Mouse (Mus musculus) forebrain, embryonic 16.5 days (tissue): ENCODE measurements around the gene Runx1. TPM values are rescaled to one million over a fixed set of nuclear protein-coding genes. Genes with fewer than 3 reads are reported as not detected.

Source experiments
- ATAC-seq: fragments of 200-750 bp; cut with Nextera tagmentation; 2 replicates; pipeline ENCODE4 v1.8.0; 2017; ENCODE audit warnings: mild to moderate bottlenecking, moderate library complexity
- H3K27ac ChIP-seq: fragments of 300-500 bp; sonication (generic); 2 replicates; pipeline ENCODE4 v1.5.1; 2014; ENCODE audit warnings: low read length, control low read depth
- H3K27me3 ChIP-seq: fragments of 300-500 bp; sonication (generic); replicated peaks from 2 replicates; pipeline ENCODE4 v1.6.1; 2014; ENCODE audit warnings: low read length; ENCODE audit not compliant: control insufficient read depth, insufficient read depth
- H3K36me3 ChIP-seq: fragments of 300-500 bp; sonication (generic); 2 replicates; pipeline ENCODE4 v1.6.1; 2014; ENCODE audit not compliant: control insufficient read depth, insufficient read depth
- H3K4me1 ChIP-seq: fragments of 300-500 bp; sonication (generic); replicated peaks from 2 replicates; pipeline ENCODE4 v1.6.1; 2014; ENCODE audit warnings: low read length; ENCODE audit not compliant: control insufficient read depth, insufficient read depth
- H3K4me2 ChIP-seq: fragments of 300-500 bp; sonication (generic); 2 replicates; pipeline ENCODE4 v1.6.1; 2014; ENCODE audit warnings: mild to moderate bottlenecking, low read length, control low read depth
- H3K4me3 ChIP-seq: fragments of 300-500 bp; sonication (generic); replicated peaks from 2 replicates; pipeline ENCODE4 v1.5.1; 2014; ENCODE audit warnings: mild to moderate bottlenecking, low read length, control low read depth
- H3K9ac ChIP-seq: fragments of 300-500 bp; sonication (generic); replicated peaks from 2 replicates; pipeline ENCODE4 v1.6.1; 2014; ENCODE audit warnings: low read depth, low read length, control low read depth
- H3K9me3 ChIP-seq: fragments of 300-500 bp; sonication (generic); 2 replicates; pipeline ENCODE4 v1.6.1; 2016; ENCODE audit warnings: low read length; ENCODE audit not compliant: control insufficient read depth
- WGBS: fragments of 180-500 bp; shearing (Covaris S2); extraction: QIAGEN DNeasy Blood & Tissue Kit; methylation state at CpG from one replicate; pipeline ENCODE4 v1.1.7; 2014; 5-methylcytosine and 5-hydroxymethylcytosine counted together
- polyA plus RNA-seq: library from polyadenylated mRNA; unstranded; fragments of >200 nt; fragmentation: Nextera tagmentation; extraction: Ambion mirVana; gene quantifications from 2 replicates; pipeline ENCODE4 v1.2.1, GENCODE M21; 2015

Gene Runx1
- polyA plus RNA-seq, 1 experiment from 2014 or later: 0.48 TPM

GRCm38 (mm10) chr16:92705564-92706458 lies 120.1 kb downstream of the Runx1 start:
- H3K4me1 ChIP-seq: peaks cover 4% of the 10 kb centered on the region
- no peak overlapping the region for H3K27ac ChIP-seq
- H3K9me3 ChIP-seq: no peaks in the 10 kb centered on the region
- H3K9ac ChIP-seq: no peak overlapping the region
- no peak overlapping the region for H3K4me3 ChIP-seq
- WGBS: 58% methylated on average over 7 of the region's 7 CpGs
- peaks cover 19% of the 10 kb centered on the region for H3K27me3 ChIP-seq
- H3K36me3 ChIP-seq: no peaks in the 10 kb centered on the region
- H3K4me2 ChIP-seq: no peak overlapping the region
- no peak for ATAC-seq

- no peak overlapping the region for H3K4me2 ChIP-seq
- 88% methylated on average over 2 of the region's 2 CpGs for WGBS
- no peaks in the 10 kb centered on the region for H3K9me3 ChIP-seq
- H3K36me3 ChIP-seq: no peaks in the 10 kb centered on the region
- H3K4me1 ChIP-seq: peaks cover 4% of the 10 kb centered on the region
- no peak for ATAC-seq
- no peak overlapping the region for H3K9ac ChIP-seq
- H3K27me3 ChIP-seq: peaks cover 37% of the 10 kb centered on the region
- no peak overlapping the region for H3K27ac ChIP-seq
- no peak overlapping the region for H3K4me3 ChIP-seq
Measured at GRCm38 (mm10) chr16:92703850-92704249, 122.1 kb downstream of the Runx1 start.

GRCm38 (mm10) chr16:92699531-92700397 lies 126.2 kb downstream of the Runx1 start:
- H3K9ac ChIP-seq: no peak overlapping the region
- 4% methylated on average over 27 of the region's 27 CpGs for WGBS
- no peak overlapping the region for H3K4me2 ChIP-seq
- no peaks in the 10 kb centered on the region for H3K36me3 ChIP-seq
- H3K27me3 ChIP-seq: peaks cover 58% of the 10 kb centered on the region
- no peak overlapping the region for H3K27ac ChIP-seq
- H3K4me1 ChIP-seq: peaks cover 25% of the 10 kb centered on the region
- no peaks in the 10 kb centered on the region for H3K9me3 ChIP-seq
- H3K4me3 ChIP-seq: no peak overlapping the region
- ATAC-seq: no peak

GRCm38 (mm10) chr16:92698612-92698998 lies 127.3 kb downstream of the Runx1 start:
- ATAC-seq: peak; percentile 80
- Histone ChIP-seq H3K4me2 (peak overlapping the region; percentile 84), H3K27me3 (peaks cover 63% of the 10 kb centered on the region), H3K9me3 (no peaks in the 10 kb centered on the region), H3K4me1 (peaks cover 25% of the 10 kb centered on the region), H3K9ac (no peak overlapping the region; the same call in 1 of the 2 replicates), H3K36me3 (no peaks in the 10 kb centered on the region), H3K27ac (no peak overlapping the region), H3K4me3 (peak overlapping the region; percentile 47)
- under 1% methylated on average over 26 of the region's 26 CpGs for WGBS

- H3K27ac ChIP-seq: no peak overlapping the region
- peak; percentile 27; the same call in 1 of the 2 replicates for ATAC-seq
Measured at GRCm38 (mm10) chr16:92697737-92698611, 128.0 kb downstream of the Runx1 start.

GRCm38 (mm10) chr16:92697227-92697736 lies 128.7 kb downstream of the Runx1 start:
- Histone ChIP-seq H3K4me3 (peak overlapping the region; percentile 47), H3K27ac (no peak overlapping the region), H3K4me2 (peak overlapping the region; percentile 84), H3K27me3 (peaks cover 68% of the 10 kb centered on the region), H3K36me3 (no peaks in the 10 kb centered on the region), H3K9ac (peak overlapping the region; percentile 19), H3K9me3 (no peaks in the 10 kb centered on the region), H3K4me1 (peaks cover 25% of the 10 kb centered on the region)
- ATAC-seq: peak; percentile 87
- under 1% methylated on average over 53 of the region's 53 CpGs for WGBS

More at GRCm38 (mm10) chr16:92697737-92698611, 128.0 kb downstream of the Runx1 start:
- H3K4me1 ChIP-seq: peaks cover 25% of the 10 kb centered on the region
- H3K36me3 ChIP-seq: no peaks in the 10 kb centered on the region
- under 1% methylated on average over 48 of the region's 48 CpGs for WGBS
- H3K4me3 ChIP-seq: peak overlapping the region; percentile 47
- no peaks in the 10 kb centered on the region for H3K9me3 ChIP-seq
- H3K27me3 ChIP-seq: peaks cover 64% of the 10 kb centered on the region
- H3K4me2 ChIP-seq: peak overlapping the region; percentile 84
- H3K9ac ChIP-seq: peak overlapping the region; percentile 19

GRCm38 (mm10) chr16:92696411-92697015 lies 129.4 kb downstream of the Runx1 start:
- H3K27ac ChIP-seq: no peak overlapping the region
- 1% methylated on average over 24 of the region's 24 CpGs for WGBS

GRCm38 (mm10) chr16:92695981-92696380 lies 130.0 kb downstream of the Runx1 start:
- Histone ChIP-seq H3K9me3 (no peaks in the 10 kb centered on the region), H3K9ac (no peak overlapping the region), H3K4me1 (peaks cover 25% of the 10 kb centered on the region), H3K4me3 (no peak overlapping the region), H3K36me3 (no peaks in the 10 kb centered on the region), H3K4me2 (no peak overlapping the region), H3K27ac (no peak overlapping the region), H3K27me3 (peaks cover 67% of the 10 kb centered on the region)
- ATAC-seq: no peak
- 11% methylated on average over 12 of the region's 12 CpGs for WGBS

More at GRCm38 (mm10) chr16:92696411-92697015, 129.4 kb downstream of the Runx1 start:
- H3K4me3 ChIP-seq: peak overlapping the region; percentile 3
- H3K27me3 ChIP-seq: peaks cover 66% of the 10 kb centered on the region
- no peak overlapping the region for H3K9ac ChIP-seq
- no peaks in the 10 kb centered on the region for H3K9me3 ChIP-seq
- peaks cover 25% of the 10 kb centered on the region for H3K4me1 ChIP-seq
- ATAC-seq: no peak
- H3K36me3 ChIP-seq: no peaks in the 10 kb centered on the region
- peak overlapping the region; percentile 84 for H3K4me2 ChIP-seq
